Mouse (Mus musculus): ENCODE measurements around the gene Eif3i. TPM values are rescaled to one million over a fixed set of nuclear protein-coding genes. Genes with fewer than 3 reads are reported as not detected.
"Not testable (repeated sequence)": the region's sequence is repeated elsewhere in the genome, so short reads cannot be mapped to it uniquely, and the experiment has no call there.

Eif3i gene
- total RNA-seq, 4 experiments from 2014 or later = 120 to 131 (median 124) TPM

DNA sequence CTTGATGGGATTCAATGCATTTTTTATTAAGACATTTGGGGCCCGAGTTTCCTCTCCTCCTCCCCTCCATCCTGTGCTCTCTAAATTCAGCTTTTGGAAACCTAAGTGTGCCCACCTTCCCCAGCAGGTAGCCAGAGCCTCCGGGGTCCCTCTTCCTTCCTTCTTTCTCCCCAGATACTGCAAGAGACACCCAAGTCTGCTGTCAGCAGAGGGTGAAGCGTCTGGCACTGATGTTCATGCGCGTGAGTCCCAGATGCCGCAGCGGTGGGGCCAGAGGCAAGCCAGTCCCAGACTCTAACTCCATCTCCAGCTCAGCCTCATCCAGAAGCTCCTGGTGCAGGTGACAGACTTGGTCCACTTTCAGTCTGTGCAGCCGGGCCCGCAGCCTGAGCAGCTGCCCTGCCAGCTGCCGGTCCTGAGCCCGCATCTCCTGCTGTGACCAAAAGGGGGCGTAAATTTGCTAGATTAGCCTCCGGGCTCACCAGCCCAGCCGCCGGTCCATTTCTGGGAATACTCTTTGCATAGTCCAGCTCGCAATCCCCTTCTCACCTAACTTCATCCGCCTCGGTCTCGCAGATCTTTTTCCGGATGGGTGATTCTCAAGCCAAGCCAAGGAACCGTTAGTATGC lies 23.5 kb downstream of the Eif3i start:
- peak in 1 of 2 experiments; percentile 21 for DNase-seq (ENCODE audit: low spot score in 2 of 2)

DNA sequence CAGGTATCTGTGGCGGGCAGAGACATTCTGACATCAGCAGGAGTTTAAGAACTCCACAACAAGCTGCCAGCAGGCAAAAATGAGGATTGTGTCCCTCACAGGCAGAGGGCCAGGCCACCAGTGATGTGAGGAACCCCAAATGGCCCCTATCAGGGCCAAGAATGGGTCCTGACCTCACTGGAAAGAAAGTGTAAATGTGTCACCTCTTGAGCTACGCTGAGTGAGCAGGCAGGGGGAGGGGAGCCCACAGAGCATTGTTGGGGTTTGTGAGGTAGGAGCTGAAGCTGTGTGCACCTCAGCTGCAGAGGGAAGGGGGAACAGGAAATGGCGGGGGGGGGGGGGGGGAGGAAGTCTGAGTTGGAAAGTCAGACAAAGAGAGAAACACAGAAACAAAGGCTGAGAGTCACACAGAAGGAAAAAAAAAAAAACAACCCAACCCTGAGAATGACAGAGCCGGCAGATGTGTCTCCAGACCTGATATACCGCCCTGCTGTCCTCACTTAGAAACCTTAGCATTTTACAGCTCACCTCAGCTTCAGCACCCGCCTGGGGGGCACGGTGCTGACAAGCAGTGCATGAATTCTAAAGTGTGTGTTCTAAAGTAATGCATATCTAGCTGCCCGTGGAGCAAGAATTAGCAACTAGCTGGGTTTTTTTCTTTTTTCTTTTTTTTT lies 25.1 kb downstream of the Eif3i start:
- no peak for DNase-seq (ENCODE audit: low spot score in 2 of 2)

DNA sequence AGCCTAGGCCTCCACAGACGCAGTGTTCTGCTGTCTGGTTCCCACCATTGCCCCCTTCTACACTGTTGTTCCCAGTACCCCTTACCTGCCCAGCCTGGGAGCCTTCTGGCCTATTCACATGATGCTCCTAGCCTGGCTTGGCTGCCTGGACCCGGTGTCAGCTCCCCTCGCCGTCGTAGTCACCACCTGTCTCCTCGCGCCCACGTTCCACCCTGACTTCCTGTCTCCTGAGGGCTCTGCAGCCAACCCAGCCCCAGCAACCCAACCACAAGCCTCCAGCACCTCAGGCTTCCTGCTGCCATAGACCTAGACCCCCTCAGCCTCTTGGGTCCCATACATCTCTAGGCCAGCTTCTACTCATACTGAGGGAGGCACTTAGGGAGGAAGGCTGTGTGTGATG lies 27.0 kb downstream of the Eif3i start, which contains the start of gene Lck:
Lck (minus strand) TSS at position 212 of the 400 bp plus-strand sequence.
- no peak for DNase-seq (ENCODE audit: low spot score in 2 of 2)

DNA sequence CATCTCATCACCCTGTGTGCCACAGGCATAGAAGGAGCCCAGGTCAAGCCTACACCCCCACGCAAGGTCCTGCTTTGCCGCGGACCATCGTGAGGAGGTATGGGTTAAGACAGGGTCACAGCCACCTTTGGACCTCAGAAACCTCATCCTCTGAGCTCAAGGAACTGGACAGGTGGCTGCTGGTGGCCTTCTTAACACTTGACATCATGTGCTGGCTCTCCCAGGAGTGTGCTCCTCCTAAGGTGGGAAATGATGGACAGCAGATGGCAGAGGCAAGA lies 27.4 kb downstream of the Eif3i start:
- DNase-seq (ENCODE audit: low spot score in 2 of 2) = no peak

DNA sequence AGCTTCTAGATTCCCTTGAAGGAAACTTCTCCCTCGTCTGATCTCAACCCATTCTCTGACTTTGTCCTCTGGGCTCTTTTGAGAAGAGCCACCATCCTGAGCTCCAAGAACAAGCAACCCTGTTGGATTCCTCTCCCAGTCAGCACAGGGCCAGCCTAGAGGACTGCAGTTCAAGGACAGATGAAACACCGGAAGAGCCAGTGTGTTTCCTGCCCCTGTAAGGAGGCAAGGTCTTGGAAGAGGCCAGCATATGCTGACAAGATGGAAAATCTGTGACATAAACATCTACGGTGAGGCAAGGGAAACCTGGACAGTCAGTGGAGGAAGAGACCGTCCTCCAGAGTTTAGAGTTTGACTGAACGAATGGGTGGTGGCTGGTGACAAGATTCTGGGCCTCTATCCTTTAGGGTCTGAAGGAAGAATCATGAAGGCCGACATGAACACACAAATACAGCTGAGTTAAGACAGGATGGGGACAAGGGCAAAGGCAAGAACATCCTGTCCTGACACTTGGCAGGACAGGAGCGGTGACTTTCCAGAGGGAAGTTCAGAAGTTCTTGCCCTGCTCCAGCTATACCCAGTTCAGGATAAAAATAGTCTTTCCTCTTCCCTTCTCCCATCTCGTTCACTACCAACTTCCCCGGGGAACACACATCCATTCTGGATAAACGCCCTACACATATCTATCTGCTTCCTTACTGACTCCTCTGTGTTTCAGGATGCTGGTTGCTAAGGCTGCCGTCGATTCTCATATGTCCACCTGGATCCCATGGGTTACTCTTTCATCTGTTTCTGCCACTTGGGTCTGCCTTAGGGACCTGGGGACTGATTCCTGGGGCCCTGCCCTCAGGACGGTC lies 28.0 kb downstream of the Eif3i start:
- no peak for DNase-seq (ENCODE audit: low spot score in 2 of 2)

DNA sequence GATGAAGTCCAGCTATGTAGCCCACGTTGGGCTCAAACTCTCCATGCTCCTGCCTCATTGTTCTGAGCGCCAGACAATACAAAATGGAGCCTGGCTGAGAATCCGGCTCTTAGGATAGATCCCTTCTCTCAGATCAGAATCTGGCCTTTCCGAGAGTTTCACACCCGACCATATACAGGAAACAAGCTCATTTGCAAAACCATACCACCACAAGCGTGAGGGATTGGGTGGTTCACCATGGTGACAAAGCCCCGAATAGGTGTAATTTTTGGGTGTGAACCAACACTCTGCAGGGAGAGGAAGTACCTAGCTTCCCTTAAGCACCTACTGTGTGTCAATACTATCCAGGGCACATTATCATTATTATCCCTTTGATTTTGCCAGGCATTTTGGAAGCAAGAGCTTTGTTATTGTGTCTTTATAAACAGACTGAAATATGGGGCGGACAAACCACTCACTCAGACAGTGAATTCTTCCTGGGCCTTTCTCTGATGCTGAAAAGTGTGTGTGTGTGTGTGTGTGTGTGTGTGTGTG lies 28.8 kb downstream of the Eif3i start:
- no peak for DNase-seq (ENCODE audit: low spot score in 2 of 2)

DNA sequence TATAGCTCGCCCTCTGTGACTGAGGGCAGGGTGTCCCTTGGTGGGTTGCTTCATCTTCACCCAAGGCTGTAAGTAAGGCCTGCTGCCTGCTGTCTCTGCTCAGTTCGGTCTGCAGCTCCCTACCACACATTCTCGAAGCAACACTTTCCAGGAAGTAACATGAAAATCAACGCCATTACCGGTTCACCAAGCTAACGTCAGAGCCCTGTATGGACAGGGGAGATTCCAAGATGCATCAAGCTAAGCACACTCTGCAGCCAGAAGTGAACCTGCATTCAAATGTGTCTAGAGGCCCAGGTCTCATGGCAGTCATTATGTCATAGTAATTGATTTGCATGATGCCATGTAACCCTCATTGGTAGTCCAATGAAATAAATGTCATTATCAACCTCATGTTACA lies 30.4 kb downstream of the Eif3i start:
- DNase-seq (ENCODE audit: low spot score in 2 of 2) = no peak

DNA sequence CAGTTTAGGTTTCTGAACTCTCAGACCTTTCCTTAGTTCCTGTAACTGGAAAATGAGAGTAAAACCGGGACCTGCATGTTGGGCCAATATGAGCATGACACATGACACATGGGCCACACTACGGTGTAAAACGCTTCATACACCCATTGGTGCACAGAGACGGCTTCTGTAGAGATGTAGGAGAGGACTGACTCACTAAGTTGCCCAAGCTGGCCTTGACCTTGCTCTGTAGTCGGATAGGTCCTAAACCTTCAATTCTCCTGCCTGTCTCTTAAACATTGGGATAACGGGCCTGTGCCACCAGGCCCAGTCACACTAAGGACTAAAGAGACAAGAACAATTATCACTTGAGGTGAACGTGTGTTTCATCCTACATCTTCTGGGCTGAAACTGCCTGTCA lies 32.1 kb downstream of the Eif3i start:
- DNase-seq (ENCODE audit: low spot score in 2 of 2) = no peak

DNA sequence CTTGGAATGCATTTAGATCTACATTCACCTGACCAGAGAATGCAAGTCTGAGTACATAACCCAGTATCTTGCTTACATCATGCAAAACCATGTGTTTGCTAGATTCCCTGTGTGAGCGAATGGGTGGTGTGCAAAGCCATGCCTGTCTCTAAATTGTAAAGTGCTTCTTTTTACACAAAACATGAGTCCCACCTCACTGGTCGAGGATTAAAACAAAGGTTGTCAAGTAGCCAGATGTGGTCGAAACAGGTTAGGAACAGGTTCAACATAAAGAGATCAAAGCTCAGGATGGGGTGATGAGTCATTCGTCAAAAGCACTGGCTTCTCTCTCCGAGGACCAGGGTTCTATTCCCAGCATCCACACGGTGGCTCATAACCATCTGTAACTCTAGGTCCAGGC lies 35.3 kb downstream of the Eif3i start:
- DNase-seq (ENCODE audit: low spot score in 2 of 2) = no peak

DNA sequence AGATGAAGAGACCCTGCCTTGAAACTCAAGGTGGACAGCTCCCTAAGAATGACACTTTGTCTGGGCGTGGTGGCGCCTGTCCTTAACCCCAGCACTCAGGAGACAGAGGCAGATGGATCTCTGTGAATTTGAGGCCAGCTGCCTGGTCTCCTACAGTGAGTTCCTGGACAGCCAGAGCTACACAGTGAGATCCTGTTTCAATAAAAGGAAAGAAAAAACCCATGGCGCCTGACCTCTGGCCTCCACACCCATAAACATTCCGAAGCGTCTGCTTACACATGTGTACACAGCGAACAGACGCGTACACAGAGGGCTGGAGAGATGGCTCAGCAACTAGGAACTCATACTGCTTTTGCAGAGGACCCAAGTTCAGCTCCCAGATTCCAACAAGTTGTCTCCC lies 36.7 kb downstream of the Eif3i start:
- DNase-seq (ENCODE audit: low spot score in 2 of 2) = no peak

DNA sequence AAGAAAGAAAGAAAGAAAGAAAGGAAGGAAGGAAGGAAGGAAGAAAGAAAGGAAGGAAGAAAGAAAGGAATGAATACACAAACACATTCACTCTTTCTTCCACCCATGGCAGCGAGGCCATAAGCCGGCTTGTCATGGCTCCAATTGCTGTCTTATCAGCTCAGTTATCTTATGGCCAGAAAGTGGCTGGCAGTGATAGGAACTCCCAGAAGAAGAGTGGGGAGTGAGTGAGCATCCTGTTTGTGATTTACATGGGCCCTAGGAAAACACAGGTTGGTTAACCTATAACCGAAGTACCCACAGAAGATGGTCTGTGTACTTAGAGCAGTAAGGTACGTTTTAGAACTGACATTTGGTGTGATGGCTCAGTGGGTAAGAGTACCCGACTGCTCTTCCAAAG lies 39.3 kb downstream of the Eif3i start:
- DNase-seq (ENCODE audit: low spot score in 2 of 2) = no peak

DNA sequence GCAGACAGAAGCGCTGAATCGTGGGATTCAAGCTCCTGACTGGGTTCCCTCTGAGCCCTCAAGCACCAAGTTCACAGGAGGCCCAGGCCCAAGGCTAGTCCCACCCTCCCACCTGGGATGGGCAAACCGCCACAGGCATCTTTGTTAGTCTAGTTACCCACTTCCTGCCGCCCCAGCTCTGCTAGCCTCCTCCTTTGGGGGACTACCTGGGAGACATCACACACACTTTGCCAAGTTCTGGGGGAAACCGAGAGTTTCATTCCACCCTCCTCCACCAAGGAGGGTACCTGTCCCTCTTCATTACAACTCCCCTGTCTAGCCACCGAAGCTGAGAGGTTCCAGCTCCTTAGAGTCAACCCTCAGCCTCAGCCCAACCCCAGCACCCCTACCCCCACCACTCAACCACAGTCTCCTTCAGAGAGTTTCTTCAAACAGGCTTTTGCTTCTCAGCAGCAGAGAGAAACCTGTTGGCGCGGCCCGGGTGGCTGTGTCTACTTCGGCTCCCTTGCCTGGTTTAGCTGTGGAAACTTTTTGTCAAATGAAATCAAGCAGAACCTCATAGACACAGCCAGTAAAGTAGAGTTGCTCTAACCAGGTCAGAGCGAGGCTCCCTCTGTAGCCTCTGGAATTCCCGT lies 42.0 kb downstream of the Eif3i start:
- DNase-seq (ENCODE audit: low spot score in 2 of 2) = no peak

DNA sequence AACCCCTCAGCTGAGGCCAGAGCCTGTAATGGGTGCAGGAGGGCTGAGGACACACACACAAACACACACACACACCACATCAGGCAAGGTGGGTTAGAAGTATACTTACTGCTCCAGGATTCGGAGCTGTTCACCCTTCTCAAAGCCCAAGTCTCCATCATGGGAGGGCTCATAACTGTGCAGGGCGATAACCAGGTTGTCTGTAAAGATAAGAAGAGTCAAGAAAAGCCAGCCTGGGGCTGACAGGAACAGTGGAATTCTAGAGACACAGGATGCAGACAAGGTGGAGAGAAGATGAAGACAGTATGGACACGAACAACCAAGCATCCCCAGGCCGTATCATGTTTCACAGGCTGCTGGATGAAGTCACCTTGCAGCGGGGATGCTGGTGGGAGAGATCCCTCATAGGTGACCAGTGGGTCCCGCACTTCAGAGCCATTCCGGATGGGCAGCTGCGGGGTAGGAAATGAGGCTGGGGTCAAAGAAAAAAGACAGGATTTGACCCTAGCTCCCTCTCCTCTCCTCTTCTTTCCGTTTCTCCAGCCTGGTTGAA lies 43.1 kb downstream of the Eif3i start:
- DNase-seq (ENCODE audit: low spot score in 2 of 2) = no peak

DNA sequence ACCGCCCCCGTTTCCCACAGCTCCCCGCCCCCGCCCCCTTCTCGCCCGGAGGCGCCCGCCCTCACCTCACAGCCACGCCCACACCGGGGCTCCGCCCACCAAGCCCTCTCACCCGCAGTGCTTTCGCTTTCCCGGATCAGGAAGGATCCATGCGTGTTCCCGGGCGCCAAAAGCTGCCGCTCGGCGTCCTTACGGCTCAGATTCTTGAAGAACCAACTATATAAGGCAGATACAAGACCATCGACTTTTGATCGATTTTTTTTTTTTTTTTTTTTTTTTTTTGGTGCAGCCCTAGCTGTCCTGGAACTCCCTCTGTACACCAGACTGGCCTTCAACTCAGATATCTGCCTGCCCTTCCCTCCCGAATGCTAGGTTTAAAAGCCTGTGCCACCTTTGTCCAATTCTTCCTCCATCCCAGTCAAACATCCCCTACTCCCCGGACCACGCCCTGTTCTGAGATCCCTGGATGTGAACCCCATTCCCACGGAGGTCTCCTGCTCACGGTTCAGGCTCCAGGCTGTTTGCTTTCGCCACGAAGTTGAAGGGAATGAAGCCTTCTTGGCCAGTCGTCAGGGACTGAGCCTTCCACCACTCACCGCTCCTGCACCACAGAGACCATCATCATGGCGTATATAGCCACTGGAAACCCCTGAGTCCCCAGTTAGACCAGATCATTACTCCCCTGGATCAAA lies 43.8 kb downstream of the Eif3i start:
- DNase-seq (ENCODE audit: low spot score in 2 of 2) = peak; percentile 63 to 72

DNA sequence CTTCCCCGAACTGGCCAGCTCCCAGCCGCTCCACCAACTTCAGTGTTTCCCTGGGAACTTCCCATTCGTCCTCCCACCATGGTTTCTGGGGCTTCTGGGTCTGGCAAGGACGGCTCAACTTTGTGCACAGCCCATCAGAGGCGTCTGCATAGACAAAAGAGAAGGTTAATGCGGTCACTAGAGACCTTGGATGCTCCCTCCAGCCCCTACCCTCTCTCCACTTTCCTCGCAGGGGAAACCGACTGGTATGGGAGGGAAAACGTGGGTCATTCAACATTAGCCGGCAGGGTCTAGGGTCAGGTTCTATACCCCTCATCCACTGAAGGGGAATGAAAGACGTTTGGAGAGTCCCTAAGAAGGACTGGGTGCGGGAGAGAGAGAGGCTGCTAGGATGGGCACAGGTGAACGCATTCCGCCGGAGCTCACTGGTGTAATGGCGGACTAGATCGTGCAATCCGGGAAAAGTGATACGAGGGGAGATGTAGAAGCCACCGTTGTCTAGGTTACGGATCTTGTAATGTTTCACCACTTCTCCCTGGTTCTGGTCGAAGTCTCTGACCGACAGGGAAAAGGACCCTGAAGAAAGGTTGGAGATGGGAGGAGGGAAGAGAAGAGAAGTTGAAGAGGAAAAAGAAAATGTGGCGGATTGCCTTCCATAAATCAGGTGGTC lies 44.5 kb downstream of the Eif3i start:
- DNase-seq (ENCODE audit: low spot score in 2 of 2) = peak in 1 of 2 experiments; percentile 10

DNA sequence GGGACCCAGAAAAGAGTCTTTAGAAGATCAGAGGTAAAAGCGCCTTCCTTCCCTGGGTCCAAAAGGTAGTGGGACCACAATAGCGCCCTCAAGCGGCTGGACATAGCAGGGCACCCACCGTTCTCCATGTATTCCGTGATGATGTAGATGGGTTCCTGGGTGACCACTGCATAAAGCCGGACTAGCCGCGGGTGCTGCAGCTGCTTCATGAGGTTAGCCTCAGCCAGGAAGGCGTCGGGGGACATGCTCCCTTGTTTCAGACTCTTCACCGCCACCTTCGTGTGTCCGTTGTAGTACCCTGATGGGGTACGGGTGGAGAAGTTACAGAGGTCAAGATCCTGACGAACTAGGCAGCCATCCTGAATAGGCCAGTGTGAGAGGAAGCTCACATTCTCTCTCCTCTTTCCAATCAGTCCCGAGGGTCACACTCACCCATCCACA lies 45.0 kb downstream of the Eif3i start:
- DNase-seq (ENCODE audit: low spot score in 2 of 2) = peak in 1 of 2 experiments; percentile 34

DNA sequence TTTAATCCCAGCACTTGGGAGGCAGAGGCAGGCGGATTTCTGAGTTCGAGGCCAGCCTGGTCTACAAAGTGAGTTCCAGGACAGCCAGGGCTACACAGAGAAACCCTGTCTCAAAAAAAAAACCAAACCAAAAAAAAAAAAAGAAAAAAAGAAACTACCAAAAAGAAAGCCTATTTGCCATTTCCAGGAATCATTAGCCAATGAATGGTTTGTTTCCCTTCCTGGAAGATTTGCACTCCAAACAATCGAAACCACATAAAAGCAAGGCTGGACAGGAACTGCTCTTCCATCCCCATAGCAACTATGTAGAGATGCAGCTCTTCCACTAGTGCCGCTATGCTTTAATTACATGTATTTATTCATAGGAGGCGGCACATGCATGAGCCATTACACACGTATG lies 45.9 kb downstream of the Eif3i start:
- not testable (repeated sequence) for DNase-seq (ENCODE audit: low spot score in 2 of 2)

DNA sequence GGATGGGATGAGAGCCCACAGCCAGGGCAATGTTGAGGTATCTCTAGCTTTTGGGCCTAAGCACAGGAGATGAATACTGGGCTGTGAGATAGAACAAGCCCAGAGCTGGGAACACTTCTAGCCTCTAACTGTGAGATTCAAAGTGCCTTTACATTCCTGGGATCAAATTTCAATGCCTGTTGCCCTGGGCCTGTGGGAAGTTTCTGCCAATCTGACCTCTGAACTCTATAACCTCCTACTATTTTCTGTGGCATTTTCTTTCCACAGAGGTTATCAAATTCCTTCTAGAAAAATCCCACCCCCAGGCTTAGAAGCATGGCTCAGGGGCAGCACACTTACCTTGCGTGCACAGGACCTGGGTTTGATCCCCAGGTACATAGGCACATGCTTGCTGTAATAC lies 50.2 kb downstream of the Eif3i start:
- no peak for DNase-seq (ENCODE audit: low spot score in 2 of 2)

DNA sequence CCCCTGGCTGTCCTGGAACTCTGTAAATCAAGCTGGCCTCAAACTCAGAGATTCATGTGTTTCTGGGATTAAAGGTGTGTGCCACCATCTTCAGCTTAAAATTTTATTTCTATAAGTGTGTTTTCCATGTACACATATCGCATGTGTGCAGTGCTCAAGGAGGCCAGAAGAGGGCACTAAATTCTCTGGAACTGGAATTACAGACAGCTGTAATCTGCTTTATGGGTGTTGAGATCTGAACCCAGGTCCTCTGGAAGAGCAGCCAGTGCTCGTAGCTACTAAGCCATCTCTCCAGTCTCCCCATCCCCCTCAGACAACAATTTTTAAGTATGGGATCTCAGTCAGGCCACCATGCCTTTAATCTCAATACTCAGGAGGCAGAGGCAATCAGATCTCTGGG lies 51.1 kb downstream of the Eif3i start:
- DNase-seq (ENCODE audit: low spot score in 2 of 2) = no peak

DNA sequence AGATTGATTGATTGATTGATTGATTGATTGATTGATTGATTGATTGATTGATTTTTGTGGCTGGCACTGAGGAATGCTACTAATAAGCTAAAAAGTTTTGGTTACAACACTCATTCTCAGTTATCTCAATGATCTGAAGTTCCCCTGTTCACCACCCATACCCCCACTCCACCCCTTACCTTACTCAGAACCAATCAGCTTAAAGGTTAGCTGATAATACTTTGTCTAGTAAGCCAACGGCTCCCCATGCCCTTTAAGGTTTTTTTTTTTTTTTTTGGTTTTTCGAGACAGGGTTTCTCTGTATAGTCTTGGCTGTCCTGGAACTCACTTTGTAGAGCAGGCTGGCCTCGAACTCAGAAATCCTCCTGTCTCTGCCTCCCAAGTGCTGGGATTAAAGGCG lies 52.8 kb downstream of the Eif3i start:
- DNase-seq (ENCODE audit: low spot score in 2 of 2) = not testable (repeated sequence)

Data from left cerebral cortex, adult 8-10 months (tissue).